Comparison of ENCODE assay signal across 13 mouse cellular contexts in the genomic region with DNA sequence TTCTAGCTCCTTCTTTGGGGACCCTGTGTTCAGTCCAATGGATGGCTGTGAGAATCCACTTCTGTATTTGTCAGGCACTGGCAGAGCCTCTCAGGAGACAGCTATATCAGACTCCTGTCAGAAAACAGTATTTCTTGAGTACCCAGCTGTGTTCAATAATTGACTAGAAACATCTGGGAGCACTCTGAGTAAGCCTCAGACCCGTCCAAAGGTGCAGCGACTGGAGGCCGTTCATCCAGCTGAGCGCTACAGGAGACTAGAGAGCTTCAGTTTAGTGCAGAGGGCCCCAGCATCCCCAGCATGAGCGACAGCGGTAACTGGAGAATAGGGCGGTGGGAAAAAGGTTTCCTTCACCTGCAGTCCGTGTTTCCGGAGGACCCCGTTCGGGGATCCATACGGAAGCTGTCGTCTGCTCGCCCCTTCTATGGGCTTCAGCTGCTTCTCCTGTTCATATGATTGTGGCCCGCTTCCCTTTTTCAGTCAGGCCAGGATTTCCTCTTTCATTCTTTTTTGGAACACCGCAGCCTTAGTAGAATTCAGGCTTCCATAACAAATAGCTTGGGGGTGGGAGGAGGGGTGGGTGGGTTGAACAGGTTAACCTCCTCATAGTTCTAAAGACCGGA. TPM values are rescaled to one million over a fixed set of nuclear protein-coding genes. Genes with fewer than 3 reads are reported as not detected.
DNase-seq lines count a peak whose midpoint lies in the region; ATAC-seq lines count a peak whose summit lies in the region.
"Had no signal": no experiment of that assay in that cellular context is flagged by ENCODE, and none has a peak within 500 bp of the region (broad histone marks: within the 10 kb centered on the region; RNA-seq: fewer than 3 reads in every experiment).

No protein-coding gene starts in this region.

- no peak overlapping the region for H3K4me3 ChIP-seq in kidney, embryonic 15.5 days (replicated peaks)
- 0 out of 2 replicates have a peak overlapping the region, but pooled peaks have one; percentile 6 for H3K4me3 ChIP-seq in embryonic facial prominence, embryonic 10.5 days
- no peak overlapping the region for H3K4me3 ChIP-seq in intestine, embryonic 15.5 days (replicated peaks)
- peak overlapping the region; percentile 46 for H3K4me3 ChIP-seq in megakaryocyte, embryonic 14.5 days (replicated peaks)

- ATAC-seq in kidney, embryonic 15.5 days (replicated peaks; ENCODE audit: low FRiP score) = peak; percentile 57; the same call in 1 of the 2 replicates
- ATAC-seq in intestine, embryonic 15.5 days = peak; percentile 49

- H3K27me3 ChIP-seq in kidney, embryonic 15.5 days = no peaks in the 10 kb centered on the region
- H3K27me3 ChIP-seq in embryonic facial prominence, embryonic 10.5 days (replicated peaks; ENCODE audit: low read depth, poor library complexity, severe bottlenecking) = no peaks in the 10 kb centered on the region
- no peaks in the 10 kb centered on the region for H3K27me3 ChIP-seq in intestine, embryonic 15.5 days (replicated peaks)
- H3K27me3 ChIP-seq in megakaryocyte, embryonic 14.5 days (replicated peaks) = peaks cover 3% of the 10 kb centered on the region

- H3K4me2 ChIP-seq in kidney, embryonic 15.5 days = 0 out of 2 replicates have a peak overlapping the region, but pooled peaks have one; percentile 21
- peak overlapping the region; percentile 14; the same call in 1 of the 2 replicates for H3K4me2 ChIP-seq in intestine, embryonic 15.5 days (replicated peaks)

- peaks cover 13% of the 10 kb centered on the region for H3K4me1 ChIP-seq in kidney, embryonic 15.5 days
- peaks cover 19% of the 10 kb centered on the region for H3K4me1 ChIP-seq in embryonic facial prominence, embryonic 10.5 days
- peaks cover 7% of the 10 kb centered on the region; the same call in 1 of the 2 replicates for H3K4me1 ChIP-seq in intestine, embryonic 15.5 days (replicated peaks)
- H3K4me1 ChIP-seq in megakaryocyte, embryonic 14.5 days = peaks cover 7% of the 10 kb centered on the region; the same call in 1 of the 2 replicates

- H3K9ac ChIP-seq in kidney, embryonic 15.5 days = no peak overlapping the region
- no peak overlapping the region for H3K9ac ChIP-seq in intestine, embryonic 15.5 days

- no peaks in the 10 kb centered on the region for H3K36me3 ChIP-seq in kidney, embryonic 15.5 days
- no peaks in the 10 kb centered on the region for H3K36me3 ChIP-seq in embryonic facial prominence, embryonic 10.5 days (replicated peaks)
- no peaks in the 10 kb centered on the region for H3K36me3 ChIP-seq in intestine, embryonic 15.5 days
- no peaks in the 10 kb centered on the region for H3K36me3 ChIP-seq in megakaryocyte, embryonic 14.5 days (replicated peaks; ENCODE audit: low read length)

- no peak for DNase-seq in kidney, adult 9 months
- peak; percentile 43 for DNase-seq in embryonic facial prominence, embryonic 10.5 days (ENCODE audit: low spot score)
- no peak for DNase-seq in adrenal gland, postnatal 10 days
- DNase-seq in gastrocnemius, postnatal 4 days (ENCODE audit: low spot score in 2 of 2) = no peak
- DNase-seq: cerebellum, postnatal 14 days; heart, adult 18-20 months; heart, postnatal 4 days; right cerebral cortex, adult 18-20 months; thymus, postnatal 25 days had no signal

- H3K27ac ChIP-seq in kidney, embryonic 15.5 days = no peak overlapping the region
- no peak overlapping the region for H3K27ac ChIP-seq in embryonic facial prominence, embryonic 10.5 days (replicated peaks)
- no peak overlapping the region for H3K27ac ChIP-seq in intestine, embryonic 15.5 days

- 37% methylated on average over 17 of the region's 17 CpGs for WGBS in kidney, embryonic 15.5 days
- 18% methylated on average over 17 of the region's 17 CpGs for WGBS in embryonic facial prominence, embryonic 10.5 days
- 40% methylated on average over 17 of the region's 17 CpGs for WGBS in intestine, embryonic 15.5 days

- no peaks in the 10 kb centered on the region for H3K9me3 ChIP-seq in kidney, embryonic 15.5 days (replicated peaks)
- no peaks in the 10 kb centered on the region for H3K9me3 ChIP-seq in embryonic facial prominence, embryonic 10.5 days
- H3K9me3 ChIP-seq in intestine, embryonic 15.5 days = no peaks in the 10 kb centered on the region
- H3K9me3 ChIP-seq in megakaryocyte, embryonic 14.5 days = no peaks in the 10 kb centered on the region

RNA-seq across cellular contexts. Expression of a gene that starts 24.2 kb away (rescaled TPM):
- 0.73 and 1.1 TPM in 2 replicates for polyA plus RNA-seq in kidney, embryonic 15.5 days (2015; fragmentation: Nextera tagmentation; extraction: Ambion mirVana)
- not detected in 2 replicates for polyA plus RNA-seq in embryonic facial prominence, embryonic 10.5 days (2016; fragmentation: Nextera tagmentation; extraction: Ambion mirVana)
- 2.2 and 2.5 TPM in 2 replicates for polyA plus RNA-seq in intestine, embryonic 15.5 days (2015; fragmentation: Nextera tagmentation; extraction: Ambion mirVana)
- polyA plus RNA-seq in megakaryocyte, embryonic 14.5 days (2012; ENCODE audit: insufficient read depth, low replicate concordance) = not detected in 2 replicates
- total RNA-seq in adrenal gland, postnatal 10 days (2021) = 1 to 10 TPM in 1 of 2 experiments, under 1 TPM in 1; 0.97 to 1.3 TPM
- under 1 TPM; 0.47 to 0.56 TPM for total RNA-seq in gastrocnemius, postnatal 4 days (2021)
- polyA plus RNA-seq: midbrain, embryonic 14.5 days had no signal

RNA-seq across cellular contexts. Expression of a gene that starts 30.6 kb away (rescaled TPM):
- polyA plus RNA-seq in kidney, embryonic 15.5 days (2015; fragmentation: Nextera tagmentation; extraction: Ambion mirVana) = 45.0 and 46.0 TPM in 2 replicates
- 92.8 and 95.9 TPM in 2 replicates for polyA plus RNA-seq in embryonic facial prominence, embryonic 10.5 days (2016; fragmentation: Nextera tagmentation; extraction: Ambion mirVana)
- polyA plus RNA-seq in intestine, embryonic 15.5 days (2015; fragmentation: Nextera tagmentation; extraction: Ambion mirVana) = 68.7 and 77.8 TPM in 2 replicates
- polyA plus RNA-seq in megakaryocyte, embryonic 14.5 days (2012; ENCODE audit: insufficient read depth, low replicate concordance) = 0.41 and 0.68 TPM in 2 replicates
- total RNA-seq in adrenal gland, postnatal 10 days (2021) = 1 to 10 TPM; 2.5 to 4.8 TPM
- total RNA-seq in gastrocnemius, postnatal 4 days (2021) = 1 to 10 TPM; 1.7 to 2.3 TPM

RNA-seq across cellular contexts. Expression of a gene that starts 48.9 kb away (rescaled TPM):
- polyA plus RNA-seq in kidney, embryonic 15.5 days (2015; fragmentation: Nextera tagmentation; extraction: Ambion mirVana) = 246 and 251 TPM in 2 replicates
- 75.1 and 82.5 TPM in 2 replicates for polyA plus RNA-seq in embryonic facial prominence, embryonic 10.5 days (2016; fragmentation: Nextera tagmentation; extraction: Ambion mirVana)
- polyA plus RNA-seq in intestine, embryonic 15.5 days (2015; fragmentation: Nextera tagmentation; extraction: Ambion mirVana) = 388 and 395 TPM in 2 replicates
- polyA plus RNA-seq in megakaryocyte, embryonic 14.5 days (2012; ENCODE audit: insufficient read depth, low replicate concordance) = 725 and 2,302 TPM in 2 replicates
- total RNA-seq in adrenal gland, postnatal 10 days (2021) = 100 to 1,000 TPM; 120 to 138 TPM
- total RNA-seq in gastrocnemius, postnatal 4 days (2021) = 100 to 1,000 TPM; 146 to 158 TPM

Comparison
In these comparisons a context has a peak if more than half of its experiments do, and no peak if none do; other contexts are left out.
1. H3K4me3 ChIP-seq: peak in embryonic facial prominence, embryonic 10.5 days (single experiment) and megakaryocyte, embryonic 14.5 days (single experiment); none in kidney, embryonic 15.5 days (single experiment) and intestine, embryonic 15.5 days (single experiment).
2. RNA of a gene that starts 30.6 kb away (polyA plus RNA-seq): 92.8 to 95.9 TPM in embryonic facial prominence, embryonic 10.5 days, 68.7 to 77.8 TPM in intestine, embryonic 15.5 days and 45.0 to 46.0 TPM in kidney, embryonic 15.5 days; 0.41 to 0.68 TPM in megakaryocyte, embryonic 14.5 days; every median in the first group is over 10 times any median in the second.